In genomic region chr3:108089916-108090315, GRCm38 (mm10) we compare ENCODE assay signal across 24 mouse cellular contexts. TPM values are rescaled to one million over a fixed set of nuclear protein-coding genes. Genes with fewer than 3 reads are reported as not detected.
A peak's percentile ranks its signal among the peaks of the same experiment; 100 is the strongest.
DNase-seq lines count a peak whose midpoint lies in the region; ATAC-seq and TF ChIP-seq lines count a peak whose summit lies in the region.
"Had no signal": no experiment of that assay in that cellular context is flagged by ENCODE, and none has a peak within 500 bp of the region (broad histone marks: within the 10 kb centered on the region; RNA-seq: fewer than 3 reads in every experiment).

No protein-coding gene starts in this region.

- 51% methylated on average over 2 of the region's 2 CpGs for WGBS in kidney, adult 2 months
- WGBS in kidney, embryonic 16.5 days = 27% methylated on average over 2 of the region's 2 CpGs
- WGBS in stomach, embryonic 15.5 days = 36% methylated on average over 2 of the region's 2 CpGs
- WGBS in heart, embryonic 10.5 days = 36% methylated on average over 2 of the region's 2 CpGs

- TF ChIP-seq POLR2A in kidney, adult 2 months (IDR thresholded peaks at IDR 0.05; ENCODE audit: low read depth, low read length) = no peak

- peak; percentile 25 for DNase-seq in kidney, adult 2 months
- DNase-seq in R1 (ENCODE audit: low read depth, low spot score) = peak; percentile 31
- no peak for DNase-seq in testis, postnatal 14 days (ENCODE audit: low spot score)
- no peak for DNase-seq in heart, embryonic 10.5 days (ENCODE audit: low spot score)
- DNase-seq: B cell, adult 2 months; cerebellum, adult 2 months; cerebellum, postnatal 25 days; gastrocnemius, postnatal 36 days; heart, postnatal 36 days; layer of hippocampus, adult 9-11 months; lung, adult 18-20 months; lung, postnatal 10 days; thymus, postnatal 14 days had no signal

- no peak overlapping the region for H3K4me3 ChIP-seq in kidney, adult 2 months (ENCODE audit: insufficient read depth, low read depth, low read length)
- H3K4me3 ChIP-seq in kidney, embryonic 16.5 days (ENCODE audit: low read length) = no peak overlapping the region
- peak overlapping the region; percentile 14; the same call in 1 of the 2 replicates for H3K4me3 ChIP-seq in E14TG2a.4 (replicated peaks; ENCODE audit: low read length)
- no peak overlapping the region for H3K4me3 ChIP-seq in stomach, embryonic 15.5 days (replicated peaks)
- H3K4me3 ChIP-seq in heart, embryonic 10.5 days = no peak overlapping the region
- H3K4me3 ChIP-seq: forebrain, embryonic 10.5 days; heart, embryonic 15.5 days; limb, embryonic 15.5 days; midbrain, embryonic 10.5 days; neural tube, embryonic 15.5 days had no signal

- H3K4me2 ChIP-seq in kidney, embryonic 16.5 days (replicated peaks; ENCODE audit: low read depth, low read length) = no peak overlapping the region
- no peak overlapping the region for H3K4me2 ChIP-seq in stomach, embryonic 15.5 days
- H3K4me2 ChIP-seq: heart, embryonic 15.5 days; hindbrain, embryonic 14.5 days; limb, embryonic 15.5 days; neural tube, embryonic 15.5 days had no signal

- no peaks in the 10 kb centered on the region for H3K9me3 ChIP-seq in kidney, embryonic 16.5 days (ENCODE audit: low read length)
- H3K9me3 ChIP-seq in E14TG2a.4 (ENCODE audit: low read length) = no peaks in the 10 kb centered on the region
- no peaks in the 10 kb centered on the region for H3K9me3 ChIP-seq in stomach, embryonic 15.5 days
- no peaks in the 10 kb centered on the region for H3K9me3 ChIP-seq in heart, embryonic 10.5 days
- H3K9me3 ChIP-seq: forebrain, embryonic 10.5 days; heart, embryonic 15.5 days; limb, embryonic 15.5 days; midbrain, embryonic 10.5 days; neural tube, embryonic 15.5 days had no signal

- H3K36me3 ChIP-seq in kidney, adult 2 months (ENCODE audit: control insufficient read depth, insufficient read depth, low read length) = no peaks in the 10 kb centered on the region
- H3K36me3 ChIP-seq in kidney, embryonic 16.5 days (ENCODE audit: insufficient read depth, low read length) = no peaks in the 10 kb centered on the region
- H3K36me3 ChIP-seq in E14TG2a.4 (ENCODE audit: insufficient read depth, low read length) = no peaks in the 10 kb centered on the region
- H3K36me3 ChIP-seq in stomach, embryonic 15.5 days = no peaks in the 10 kb centered on the region
- no peaks in the 10 kb centered on the region for H3K36me3 ChIP-seq in heart, embryonic 10.5 days
- H3K36me3 ChIP-seq: forebrain, embryonic 10.5 days; heart, embryonic 15.5 days; limb, embryonic 15.5 days; midbrain, embryonic 10.5 days; neural tube, embryonic 15.5 days had no signal

- H3K27me3 ChIP-seq in kidney, adult 2 months (replicated peaks; ENCODE audit: control insufficient read depth, insufficient read depth, low read length) = no peaks in the 10 kb centered on the region
- no peaks in the 10 kb centered on the region for H3K27me3 ChIP-seq in kidney, embryonic 16.5 days (ENCODE audit: insufficient read depth, low read length)
- peaks cover 7% of the 10 kb centered on the region; the same call in 1 of the 2 replicates for H3K27me3 ChIP-seq in E14TG2a.4 (ENCODE audit: insufficient read depth, low read length)
- H3K27me3 ChIP-seq in stomach, embryonic 15.5 days (replicated peaks) = no peaks in the 10 kb centered on the region
- H3K27me3 ChIP-seq in heart, embryonic 10.5 days (ENCODE audit: insufficient read depth, poor library complexity, severe bottlenecking) = peaks cover 4% of the 10 kb centered on the region; the same call in 1 of the 2 replicates
- H3K27me3 ChIP-seq: CH12.LX; heart, embryonic 15.5 days; limb, embryonic 15.5 days; neural tube, embryonic 15.5 days had no signal

- no peak overlapping the region for H3K27ac ChIP-seq in kidney, adult 2 months (ENCODE audit: insufficient read depth, low read depth, low read length)
- no peak overlapping the region for H3K27ac ChIP-seq in kidney, embryonic 16.5 days (ENCODE audit: low read length)
- peak overlapping the region; percentile 55; the same call in 1 of the 2 replicates for H3K27ac ChIP-seq in stomach, embryonic 15.5 days
- no peak overlapping the region for H3K27ac ChIP-seq in heart, embryonic 10.5 days
- H3K27ac ChIP-seq: forebrain, embryonic 10.5 days; heart, embryonic 15.5 days; hindbrain, embryonic 14.5 days; limb, embryonic 15.5 days; midbrain, embryonic 10.5 days; neural tube, embryonic 15.5 days had no signal

- no peak for TF ChIP-seq CTCF in kidney, adult 2 months (conservative IDR thresholded peaks at IDR 0.05; ENCODE audit: insufficient read depth, insufficient read length, low read depth, low read length)
- TF ChIP-seq CTCF in E14TG2a.4 (conservative IDR thresholded peaks at IDR 0.05; ENCODE audit: low read length) = no peak

- ATAC-seq in kidney, embryonic 16.5 days (ENCODE audit: low FRiP score, low TSS enrichment) = no peak
- ATAC-seq in stomach, embryonic 15.5 days (ENCODE audit: insufficient read depth, low FRiP score, low read depth) = no peak
- ATAC-seq: forebrain, embryonic 16.5 days had no signal

- H3K4me1 ChIP-seq in kidney, adult 2 months (ENCODE audit: control insufficient read depth, insufficient read depth, low read length) = peaks cover 5% of the 10 kb centered on the region; the same call in 1 of the 2 replicates
- peaks cover 11% of the 10 kb centered on the region for H3K4me1 ChIP-seq in kidney, embryonic 16.5 days (ENCODE audit: insufficient read depth, low read length)
- peaks cover 56% of the 10 kb centered on the region for H3K4me1 ChIP-seq in E14TG2a.4 (replicated peaks; ENCODE audit: low read depth, low read length)
- H3K4me1 ChIP-seq in stomach, embryonic 15.5 days = peaks cover 10% of the 10 kb centered on the region
- H3K4me1 ChIP-seq in heart, embryonic 10.5 days = peaks cover 38% of the 10 kb centered on the region

- H3K9ac ChIP-seq in kidney, embryonic 16.5 days (replicated peaks; ENCODE audit: low read length) = no peak overlapping the region
- no peak overlapping the region for H3K9ac ChIP-seq in stomach, embryonic 15.5 days
- H3K9ac ChIP-seq: heart, embryonic 15.5 days; hindbrain, embryonic 14.5 days; limb, embryonic 15.5 days; neural tube, embryonic 15.5 days had no signal

RNA-seq across cellular contexts. Expression of gene Gnat2, which starts 2.7 kb away (rescaled TPM):
- 0.61 TPM in 2 replicates for polyA plus RNA-seq in kidney, adult 2 months (2012; rRNA removed)
- polyA plus RNA-seq in kidney, embryonic 16.5 days (2015; fragmentation: Nextera tagmentation; extraction: Ambion mirVana) = 0.84 and 1.9 TPM in 2 replicates
- polyA plus RNA-seq in stomach, embryonic 15.5 days (2015; fragmentation: Nextera tagmentation; extraction: Ambion mirVana) = 1.8 and 2.5 TPM in 2 replicates
- 1.1 and 1.9 TPM in 2 replicates for polyA plus RNA-seq in heart, embryonic 10.5 days (2016; fragmentation: Nextera tagmentation; extraction: Ambion mirVana)

RNA-seq across cellular contexts. Expression of gene Ampd2, which starts 3.5 kb away (rescaled TPM):
- 59.0 and 86.6 TPM in 2 replicates for polyA plus RNA-seq in kidney, adult 2 months (2012; rRNA removed)
- polyA plus RNA-seq in kidney, embryonic 16.5 days (2015; fragmentation: Nextera tagmentation; extraction: Ambion mirVana) = 69.7 and 69.8 TPM in 2 replicates
- 49.0 and 56.1 TPM in 2 replicates for polyA plus RNA-seq in stomach, embryonic 15.5 days (2015; fragmentation: Nextera tagmentation; extraction: Ambion mirVana)
- polyA plus RNA-seq in heart, embryonic 10.5 days (2016; fragmentation: Nextera tagmentation; extraction: Ambion mirVana) = 57.5 and 62.8 TPM in 2 replicates

RNA-seq across cellular contexts. Expression of gene Gstm4, which starts 45.2 kb away (rescaled TPM):
- 23.4 and 23.9 TPM in 2 replicates for polyA plus RNA-seq in kidney, adult 2 months (2012; rRNA removed)
- 19.8 and 20.4 TPM in 2 replicates for polyA plus RNA-seq in kidney, embryonic 16.5 days (2015; fragmentation: Nextera tagmentation; extraction: Ambion mirVana)
- 23.0 and 28.8 TPM in 2 replicates for polyA plus RNA-seq in stomach, embryonic 15.5 days (2015; fragmentation: Nextera tagmentation; extraction: Ambion mirVana)
- polyA plus RNA-seq in heart, embryonic 10.5 days (2016; fragmentation: Nextera tagmentation; extraction: Ambion mirVana) = 16.9 and 21.1 TPM in 2 replicates

RNA-seq across cellular contexts. Expression of gene Gnai3, which starts 56.0 kb away (rescaled TPM):
- polyA plus RNA-seq in kidney, adult 2 months (2012; rRNA removed) = 21.3 and 31.0 TPM in 2 replicates
- polyA plus RNA-seq in kidney, embryonic 16.5 days (2015; fragmentation: Nextera tagmentation; extraction: Ambion mirVana) = 188 and 196 TPM in 2 replicates
- 161 and 169 TPM in 2 replicates for polyA plus RNA-seq in stomach, embryonic 15.5 days (2015; fragmentation: Nextera tagmentation; extraction: Ambion mirVana)
- 106 and 131 TPM in 2 replicates for polyA plus RNA-seq in heart, embryonic 10.5 days (2016; fragmentation: Nextera tagmentation; extraction: Ambion mirVana)

Comparison
In these comparisons a context has a peak if more than half of its experiments do, and no peak if none do; other contexts are left out.
1. DNase-seq: peak in kidney, adult 2 months (single experiment) and R1 (single experiment); none in testis, postnatal 14 days (single experiment) and heart, embryonic 10.5 days (single experiment).